Mouse (Mus musculus) heart, embryonic 13.5 days (tissue): ENCODE data around the gene Mmgt1. TPM values are rescaled to one million over a fixed set of nuclear protein-coding genes. Genes with fewer than 3 reads are reported as not detected.

Experiments used
- ATAC-seq: fragments of 200-750 bp; cut with Nextera tagmentation; 2 replicates; pipeline ENCODE4 v1.8.0; 2017; ENCODE audit warnings: moderate TSS enrichment; ENCODE audit not compliant: insufficient number of reproducible peaks, low FRiP score, low TSS enrichment; ENCODE audit errors: extremely low read depth
- H3K27ac ChIP-seq: fragments of 300-500 bp; sonication (generic); replicated peaks from 2 replicates; pipeline ENCODE4 v1.5.1; 2015; ENCODE audit warnings: moderate library complexity, mild to moderate bottlenecking, inconsistent platforms
- H3K27me3 ChIP-seq: fragments of 300-500 bp; sonication (generic); replicated peaks from 2 replicates; pipeline ENCODE4 v1.6.1; 2015; ENCODE audit warnings: mild to moderate bottlenecking, inconsistent platforms
- H3K36me3 ChIP-seq: fragments of 300-500 bp; sonication (generic); 2 replicates; pipeline ENCODE4 v1.6.1; 2015; ENCODE audit warnings: mild to moderate bottlenecking, inconsistent platforms
- H3K4me1 ChIP-seq: fragments of 300-500 bp; sonication (generic); 2 replicates; pipeline ENCODE4 v1.6.1; 2015; ENCODE audit warnings: inconsistent platforms
- H3K4me2 ChIP-seq: fragments of 300-500 bp; sonication (generic); 2 replicates; pipeline ENCODE4 v1.6.1; 2015; ENCODE audit warnings: inconsistent platforms, mild to moderate bottlenecking, moderate library complexity
- H3K4me3 ChIP-seq: fragments of 300-500 bp; sonication (generic); 2 replicates; pipeline ENCODE4 v1.5.1; 2015; ENCODE audit warnings: moderate library complexity, mild to moderate bottlenecking, inconsistent platforms
- H3K9ac ChIP-seq: fragments of 300-500 bp; sonication (generic); 2 replicates; pipeline ENCODE4 v1.6.1; 2015; ENCODE audit warnings: inconsistent platforms, mild to moderate bottlenecking, moderate library complexity
- H3K9me3 ChIP-seq: fragments of 300-500 bp; sonication (generic); 2 replicates; pipeline ENCODE4 v1.6.1; 2016; ENCODE audit warnings: inconsistent platforms
- WGBS: fragments of 180-500 bp; shearing (Covaris S2); methylation state at CpG from one replicate; pipeline ENCODE4 v1.1.7; 2015; ENCODE audit warnings: mixed read lengths; 5-methylcytosine and 5-hydroxymethylcytosine counted together
- polyA plus RNA-seq: library from polyadenylated mRNA; unstranded; fragments of >200 nt; fragmentation: Nextera tagmentation; extraction: Ambion mirVana; gene quantifications from 2 replicates; pipeline ENCODE4 v1.2.1, GENCODE M21; 2015

Mmgt1 gene
- polyA plus RNA-seq, result 20.9 and 23.4 TPM in 2 replicates

- H3K27ac ChIP-seq, result peak within 1 kb of the TSS; percentile 76
- H3K4me2 ChIP-seq, result peak within 1 kb of the TSS; percentile 68
- peak within 1 kb of the TSS; percentile 89 for H3K9ac ChIP-seq
- no peaks in the 10 kb centered on the region for H3K27me3 ChIP-seq
- H3K36me3 ChIP-seq, result no peaks in the 10 kb centered on the region
- H3K4me3 ChIP-seq, result peak within 1 kb of the TSS; percentile 78
- peaks cover 7% of the 10 kb centered on the region for H3K4me1 ChIP-seq
- peak; percentile 92 for ATAC-seq
- WGBS, result 6% methylated on average over 39 of the region's 44 CpGs
- no peaks in the 10 kb centered on the region for H3K9me3 ChIP-seq
Measured at GRCm38 (mm10) chrX:56597887-56598640, at the start of gene Mmgt1. Gene Mmgt1, minus strand, starts transcription at chrX:56598069.

GRCm38 (mm10) chrX:56640066-56640465 lies 42.2 kb upstream of the Mmgt1 start:
- no peak overlapping the region for H3K9ac ChIP-seq
- no peaks in the 10 kb centered on the region for H3K27me3 ChIP-seq
- H3K4me3 ChIP-seq, result no peak overlapping the region
- no peaks in the 10 kb centered on the region for H3K9me3 ChIP-seq
- H3K4me1 ChIP-seq, result no peaks in the 10 kb centered on the region
- no peak overlapping the region for H3K4me2 ChIP-seq
- no peak overlapping the region for H3K27ac ChIP-seq
- H3K36me3 ChIP-seq, result 0 out of 2 replicates have a peak, but pooled peaks cover 6% of the 10 kb centered on the region
- 24% methylated on average over 1 of the region's 1 CpGs for WGBS
- no peak for ATAC-seq

- H3K27me3 ChIP-seq, result no peaks in the 10 kb centered on the region
- no peak overlapping the region for H3K27ac ChIP-seq
- H3K9ac ChIP-seq, result no peak overlapping the region
- H3K4me1 ChIP-seq, result no peaks in the 10 kb centered on the region
- no peak overlapping the region for H3K4me3 ChIP-seq
- no peaks in the 10 kb centered on the region for H3K9me3 ChIP-seq
- H3K4me2 ChIP-seq, result no peak overlapping the region
- ATAC-seq, result no peak
- WGBS, result 75% methylated on average over 5 of the region's 5 CpGs
- H3K36me3 ChIP-seq, result 0 out of 2 replicates have a peak, but pooled peaks cover 10% of the 10 kb centered on the region
Measured at GRCm38 (mm10) chrX:56636185-56636584, 38.3 kb upstream of the Mmgt1 start.

GRCm38 (mm10) chrX:56615236-56615635 lies 17.4 kb upstream of the Mmgt1 start:
- Histone ChIP-seq H3K36me3 (no peaks in the 10 kb centered on the region), H3K27ac (no peak overlapping the region), H3K9ac (no peak overlapping the region), H3K27me3 (no peaks in the 10 kb centered on the region), H3K4me2 (no peak overlapping the region), H3K9me3 (no peaks in the 10 kb centered on the region), H3K4me1 (peaks cover 5% of the 10 kb centered on the region; the same call in 1 of the 2 replicates), H3K4me3 (no peak overlapping the region)
- 69% methylated on average over 2 of the region's 2 CpGs for WGBS
- no peak for ATAC-seq

- H3K9me3 ChIP-seq, result no peaks in the 10 kb centered on the region
- WGBS, result 9% methylated on average over 12 of the region's 13 CpGs
- H3K4me2 ChIP-seq, result peak overlapping the region; percentile 72
- peak overlapping the region; percentile 69 for H3K27ac ChIP-seq
- H3K27me3 ChIP-seq, result no peaks in the 10 kb centered on the region
- H3K4me3 ChIP-seq, result peak overlapping the region; percentile 70
- no peak for ATAC-seq
- peaks cover 5% of the 10 kb centered on the region; the same call in 1 of the 2 replicates for H3K4me1 ChIP-seq
- peak overlapping the region; percentile 84 for H3K9ac ChIP-seq
- no peaks in the 10 kb centered on the region for H3K36me3 ChIP-seq
Measured at GRCm38 (mm10) chrX:56610318-56610694, 12.4 kb upstream of the Mmgt1 start.

GRCm38 (mm10) chrX:56609623-56610317 lies 11.9 kb upstream of the Mmgt1 start, which contains the start of gene Slc9a6:
Gene Slc9a6, plus strand, starts transcription at chrX:56609757.
- peak; percentile 94 for ATAC-seq
- WGBS, result 3% methylated on average over 33 of the region's 50 CpGs
- Histone ChIP-seq H3K4me3 (peak within 1 kb of the TSS; percentile 70), H3K36me3 (no peaks in the 10 kb centered on the region), H3K9me3 (no peaks in the 10 kb centered on the region), H3K9ac (peak within 1 kb of the TSS; percentile 84), H3K4me1 (peaks cover 5% of the 10 kb centered on the region; the same call in 1 of the 2 replicates), H3K4me2 (peak within 1 kb of the TSS; percentile 72), H3K27ac (peak within 1 kb of the TSS; percentile 69), H3K27me3 (no peaks in the 10 kb centered on the region)

GRCm38 (mm10) chrX:56609285-56609622 lies 11.4 kb upstream of the Mmgt1 start:
- no peak for ATAC-seq
- H3K36me3 ChIP-seq, result no peaks in the 10 kb centered on the region
- WGBS, result 18% methylated on average over 7 of the region's 7 CpGs
- H3K27ac ChIP-seq, result 0 out of 2 replicates have a peak overlapping the region, but pooled peaks have one; percentile 24
- peak overlapping the region; percentile 78 for H3K9ac ChIP-seq
- peak overlapping the region; percentile 72 for H3K4me2 ChIP-seq
- peak overlapping the region; percentile 70 for H3K4me3 ChIP-seq
- H3K4me1 ChIP-seq, result peaks cover 5% of the 10 kb centered on the region; the same call in 1 of the 2 replicates
- H3K27me3 ChIP-seq, result no peaks in the 10 kb centered on the region
- no peaks in the 10 kb centered on the region for H3K9me3 ChIP-seq

- WGBS, result 40% methylated on average over 7 of the region's 7 CpGs
- no peaks in the 10 kb centered on the region for H3K9me3 ChIP-seq
- H3K4me3 ChIP-seq, result no peak overlapping the region
- H3K36me3 ChIP-seq, result no peaks in the 10 kb centered on the region
- no peak overlapping the region for H3K4me2 ChIP-seq
- no peaks in the 10 kb centered on the region for H3K27me3 ChIP-seq
- H3K4me1 ChIP-seq, result peaks cover 5% of the 10 kb centered on the region; the same call in 1 of the 2 replicates
- ATAC-seq, result no peak
- H3K27ac ChIP-seq, result no peak overlapping the region
- H3K9ac ChIP-seq, result no peak overlapping the region
Measured at GRCm38 (mm10) chrX:56607032-56607710, 9.3 kb upstream of the Mmgt1 start.

- Histone ChIP-seq H3K9me3 (no peaks in the 10 kb centered on the region), H3K4me2 (no peak overlapping the region), H3K4me1 (peaks cover 5% of the 10 kb centered on the region; the same call in 1 of the 2 replicates), H3K27ac (no peak overlapping the region), H3K36me3 (no peaks in the 10 kb centered on the region), H3K27me3 (no peaks in the 10 kb centered on the region), H3K9ac (no peak overlapping the region), H3K4me3 (no peak overlapping the region)
- no peak for ATAC-seq
- WGBS, result 74% methylated on average over 2 of the region's 2 CpGs
Measured at GRCm38 (mm10) chrX:56606536-56606935, 8.7 kb upstream of the Mmgt1 start.

- H3K4me1 ChIP-seq, result peaks cover 7% of the 10 kb centered on the region
- 10% methylated on average over 25 of the region's 25 CpGs for WGBS
- H3K36me3 ChIP-seq, result no peaks in the 10 kb centered on the region
- peak overlapping the region; percentile 67 for H3K4me2 ChIP-seq
- H3K27me3 ChIP-seq, result no peaks in the 10 kb centered on the region
- H3K27ac ChIP-seq, result peak overlapping the region; percentile 76
- peak overlapping the region; percentile 78 for H3K4me3 ChIP-seq
- ATAC-seq, result peak; percentile 27; the same call in 1 of the 2 replicates
- H3K9me3 ChIP-seq, result no peaks in the 10 kb centered on the region
- peak overlapping the region; percentile 89 for H3K9ac ChIP-seq
Measured at GRCm38 (mm10) chrX:56597219-56597886, 516 bp downstream of the Mmgt1 start.

GRCm38 (mm10) chrX:56578200-56578599 lies 19.7 kb downstream of the Mmgt1 start:
- Histone ChIP-seq H3K9ac (no peak overlapping the region), H3K27ac (no peak overlapping the region), H3K9me3 (no peaks in the 10 kb centered on the region), H3K4me3 (no peak overlapping the region), H3K4me1 (no peaks in the 10 kb centered on the region), H3K36me3 (no peaks in the 10 kb centered on the region), H3K4me2 (no peak overlapping the region), H3K27me3 (no peaks in the 10 kb centered on the region)
- ATAC-seq, result no peak
- 66% methylated on average over 2 of the region's 2 CpGs for WGBS
